Mouse (Mus musculus): Measurements from ENCODE around the gene Spa17. TPM values are rescaled to one million over a fixed set of nuclear protein-coding genes. Genes with fewer than 3 reads are reported as not detected.

Spa17 gene
- polyA plus RNA-seq, 1 experiment from 2014 or later, result 10.7 TPM

DNA sequence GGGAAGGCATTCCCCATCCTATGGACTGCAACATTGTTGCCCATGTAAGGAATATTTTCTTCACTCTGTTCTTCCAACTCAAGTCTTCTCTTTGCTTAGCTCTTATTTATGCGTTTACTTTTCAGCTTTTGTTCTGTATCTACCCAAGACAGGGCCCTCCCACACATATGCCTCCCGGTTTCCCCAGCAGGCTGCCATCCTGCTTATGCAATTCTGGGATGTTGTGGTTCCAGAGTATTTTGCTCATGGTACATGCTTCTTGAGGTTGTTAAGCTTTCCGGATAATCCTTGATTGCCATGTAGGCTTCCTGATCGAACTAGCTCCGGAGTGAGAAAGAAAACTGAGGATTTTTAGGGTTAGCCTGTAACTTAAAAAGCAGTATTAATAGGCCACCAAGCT, 1.7 kb upstream of the Spa17 start:
- no peak overlapping the region for H3K9ac ChIP-seq (replicated peaks; ENCODE audit: low read length)
- no peak for DNase-seq (ENCODE audit: low spot score)
- 76% methylated on average over 5 of the region's 5 CpGs for WGBS
- H3K36me3 ChIP-seq (replicated peaks; ENCODE audit: control insufficient read depth, insufficient read depth, low read depth, low read length), result no peaks in the 10 kb centered on the region
- no peak for ATAC-seq (replicated peaks; ENCODE audit: insufficient number of reproducible peaks, low FRiP score, low TSS enrichment, low read depth)
- no peak overlapping the region for H3K27ac ChIP-seq (replicated peaks; ENCODE audit: low read depth, low read length)
- H3K4me1 ChIP-seq (ENCODE audit: control insufficient read depth, insufficient read depth, low read length), result no peaks in the 10 kb centered on the region
- no peaks in the 10 kb centered on the region for H3K9me3 ChIP-seq (replicated peaks; ENCODE audit: control insufficient read depth, low read length)
- H3K4me3 ChIP-seq (ENCODE audit: low read depth, low read length), result no peak overlapping the region
- no peaks in the 10 kb centered on the region for H3K27me3 ChIP-seq (ENCODE audit: control insufficient read depth, insufficient read depth, low read length)
- no peak overlapping the region for H3K4me2 ChIP-seq (ENCODE audit: low read depth, low read length)

DNA sequence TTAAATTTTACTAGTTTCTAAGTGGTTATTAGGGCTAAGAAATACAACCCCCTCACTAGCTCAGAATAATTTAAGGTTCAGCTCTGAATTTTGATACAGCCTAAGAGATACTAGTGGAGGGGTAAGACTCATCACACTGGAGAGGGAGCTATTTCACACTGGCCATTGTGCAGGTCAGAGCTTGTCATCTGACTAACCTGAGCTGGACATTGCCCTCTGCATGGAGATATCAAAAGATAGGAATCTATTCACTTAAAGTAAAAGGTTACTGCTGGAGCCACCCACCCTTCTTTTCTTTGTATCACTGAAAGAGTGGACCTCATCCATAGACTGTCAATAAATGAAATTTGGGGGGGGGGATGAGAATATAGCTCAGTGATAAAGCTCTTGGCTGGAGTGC, 794 bp upstream of the Spa17 start:
- ATAC-seq (replicated peaks; ENCODE audit: insufficient number of reproducible peaks, low FRiP score, low TSS enrichment, low read depth) (peak; percentile 15; the same call in 1 of the 2 replicates), DNase-seq (ENCODE audit: low spot score) (no peak)
- Histone ChIP-seq H3K4me2 (ENCODE audit: low read depth, low read length) (no peak overlapping the region), H3K4me3 (ENCODE audit: low read depth, low read length) (no peak overlapping the region), H3K36me3 (replicated peaks; ENCODE audit: control insufficient read depth, insufficient read depth, low read depth, low read length) (no peaks in the 10 kb centered on the region), H3K27me3 (ENCODE audit: control insufficient read depth, insufficient read depth, low read length) (no peaks in the 10 kb centered on the region), H3K9me3 (replicated peaks; ENCODE audit: control insufficient read depth, low read length) (no peaks in the 10 kb centered on the region), H3K27ac (replicated peaks; ENCODE audit: low read depth, low read length) (no peak overlapping the region), H3K9ac (replicated peaks; ENCODE audit: low read length) (no peak overlapping the region), H3K4me1 (ENCODE audit: control insufficient read depth, insufficient read depth, low read length) (no peaks in the 10 kb centered on the region)

DNA sequence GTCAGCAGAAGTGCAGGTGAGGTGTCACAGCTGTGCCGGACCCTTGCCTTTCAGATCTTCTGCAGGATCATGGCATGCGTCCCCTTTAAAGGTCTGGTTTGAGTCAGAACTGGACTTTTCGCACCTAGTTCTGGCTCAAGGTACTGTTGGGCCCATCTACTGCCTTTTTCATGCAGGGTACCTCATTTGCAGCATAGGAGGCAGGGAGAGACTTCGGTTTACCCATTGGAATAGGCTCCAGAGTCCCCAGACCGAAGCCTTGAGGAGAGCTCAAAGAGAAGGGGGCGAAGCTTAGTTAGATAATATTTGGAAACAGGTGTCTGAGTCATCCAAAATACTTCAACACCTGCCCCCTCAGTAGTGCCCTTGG, 374 bp upstream of the Spa17 start:
- Histone ChIP-seq H3K4me2 (ENCODE audit: low read depth, low read length) (peak overlapping the region; percentile 48), H3K27ac (replicated peaks; ENCODE audit: low read depth, low read length) (no peak overlapping the region), H3K4me1 (ENCODE audit: control insufficient read depth, insufficient read depth, low read length) (no peaks in the 10 kb centered on the region), H3K27me3 (ENCODE audit: control insufficient read depth, insufficient read depth, low read length) (no peaks in the 10 kb centered on the region), H3K4me3 (ENCODE audit: low read depth, low read length) (peak overlapping the region; percentile 44), H3K36me3 (replicated peaks; ENCODE audit: control insufficient read depth, insufficient read depth, low read depth, low read length) (no peaks in the 10 kb centered on the region), H3K9me3 (replicated peaks; ENCODE audit: control insufficient read depth, low read length) (no peaks in the 10 kb centered on the region), H3K9ac (replicated peaks; ENCODE audit: low read length) (peak overlapping the region; percentile 46)
- ATAC-seq (replicated peaks; ENCODE audit: insufficient number of reproducible peaks, low FRiP score, low TSS enrichment, low read depth), result peak; percentile 53
- 21% methylated on average over 6 of the region's 6 CpGs for WGBS
- no peak for DNase-seq (ENCODE audit: low spot score)

DNA sequence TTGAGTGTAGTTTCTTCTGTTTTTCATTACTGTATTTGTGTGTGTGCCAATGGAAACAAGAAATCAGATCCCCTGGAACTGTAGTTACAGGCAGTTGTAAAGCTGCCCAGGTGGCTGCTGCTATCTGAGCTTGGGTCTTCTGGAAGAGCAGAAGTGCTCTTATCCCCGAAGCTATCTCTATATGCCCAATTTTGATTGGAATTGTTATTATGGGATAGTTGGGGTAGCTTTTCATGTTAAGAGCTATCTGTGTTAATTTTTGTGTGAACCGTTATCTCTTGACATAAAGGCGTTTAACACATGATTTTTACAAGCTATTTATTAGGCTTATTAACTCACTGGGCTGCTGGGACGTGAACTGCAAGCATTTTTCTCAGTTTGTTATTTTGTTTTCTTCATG, 4.0 kb downstream of the Spa17 start:
- Histone ChIP-seq H3K9ac (replicated peaks; ENCODE audit: low read length) (no peak overlapping the region), H3K4me1 (ENCODE audit: control insufficient read depth, insufficient read depth, low read length) (no peaks in the 10 kb centered on the region), H3K27ac (replicated peaks; ENCODE audit: low read depth, low read length) (no peak overlapping the region), H3K4me3 (ENCODE audit: low read depth, low read length) (no peak overlapping the region), H3K27me3 (ENCODE audit: control insufficient read depth, insufficient read depth, low read length) (no peaks in the 10 kb centered on the region), H3K4me2 (ENCODE audit: low read depth, low read length) (no peak overlapping the region), H3K36me3 (replicated peaks; ENCODE audit: control insufficient read depth, insufficient read depth, low read depth, low read length) (no peaks in the 10 kb centered on the region), H3K9me3 (replicated peaks; ENCODE audit: control insufficient read depth, low read length) (no peaks in the 10 kb centered on the region)
- DNase-seq (ENCODE audit: low spot score) (no peak), ATAC-seq (replicated peaks; ENCODE audit: insufficient number of reproducible peaks, low FRiP score, low TSS enrichment, low read depth) (no peak)
- WGBS, result 78% methylated on average over 4 of the region's 4 CpGs

DNA sequence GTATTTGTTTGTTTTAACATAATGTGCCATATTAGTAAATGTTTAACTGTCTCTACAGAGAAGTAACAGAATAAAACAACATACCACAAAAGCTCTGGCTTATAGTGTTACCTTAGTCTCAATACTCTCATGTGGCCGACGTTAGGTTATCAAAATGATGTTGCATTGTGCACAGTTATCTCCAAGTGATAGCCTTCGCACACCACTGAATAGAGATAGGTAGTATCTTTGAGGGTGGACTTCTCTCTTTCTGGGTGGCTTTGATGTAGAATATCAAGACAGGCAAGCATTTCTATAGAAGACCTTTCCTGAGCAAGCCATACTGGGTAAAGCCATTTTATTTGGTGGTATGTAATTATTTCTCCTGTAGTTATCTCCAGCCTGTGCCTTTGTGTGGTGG, 8.4 kb downstream of the Spa17 start:
- H3K9me3 ChIP-seq (replicated peaks; ENCODE audit: control insufficient read depth, low read length), result no peaks in the 10 kb centered on the region
- no peak overlapping the region for H3K4me2 ChIP-seq (ENCODE audit: low read depth, low read length)
- ATAC-seq (replicated peaks; ENCODE audit: insufficient number of reproducible peaks, low FRiP score, low TSS enrichment, low read depth), result no peak
- no peaks in the 10 kb centered on the region for H3K27me3 ChIP-seq (ENCODE audit: control insufficient read depth, insufficient read depth, low read length)
- H3K27ac ChIP-seq (replicated peaks; ENCODE audit: low read depth, low read length), result no peak overlapping the region
- H3K36me3 ChIP-seq (replicated peaks; ENCODE audit: control insufficient read depth, insufficient read depth, low read depth, low read length), result no peaks in the 10 kb centered on the region
- no peak overlapping the region for H3K9ac ChIP-seq (replicated peaks; ENCODE audit: low read length)
- no peak overlapping the region for H3K4me3 ChIP-seq (ENCODE audit: low read depth, low read length)
- H3K4me1 ChIP-seq (ENCODE audit: control insufficient read depth, insufficient read depth, low read length), result no peaks in the 10 kb centered on the region
- DNase-seq (ENCODE audit: low spot score), result no peak
- 91% methylated on average over 3 of the region's 3 CpGs for WGBS

DNA sequence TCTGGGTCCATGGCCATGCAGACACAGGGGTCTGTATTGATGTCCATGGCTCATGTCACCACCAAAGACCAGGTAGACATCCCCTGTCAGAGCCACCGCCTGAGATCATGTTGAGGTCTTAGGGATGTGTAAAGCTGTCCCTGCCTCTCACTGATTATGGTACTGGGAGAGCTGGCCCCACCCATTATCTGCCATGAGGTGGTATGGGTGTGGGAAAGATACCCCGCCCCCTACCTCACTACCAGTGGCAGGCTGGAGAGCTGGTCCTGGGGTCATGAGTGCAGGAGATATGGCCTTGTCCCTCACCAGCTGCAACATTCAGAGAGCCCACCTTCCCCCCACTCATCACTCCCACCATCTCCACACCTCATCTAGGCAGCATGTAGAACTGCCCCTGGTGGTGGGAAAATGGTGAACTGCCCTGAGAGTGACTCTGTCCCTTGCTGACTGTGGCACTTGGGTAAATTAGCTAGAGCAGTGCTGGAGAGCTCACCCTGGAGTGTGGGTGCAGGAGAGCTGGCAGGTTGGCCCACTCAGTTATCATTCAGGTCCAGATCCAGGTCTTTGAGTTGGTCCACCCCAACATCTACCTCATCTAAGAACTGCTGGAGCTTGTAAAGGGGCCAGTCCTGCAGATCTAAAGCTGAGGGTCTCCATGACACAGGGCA, 12.8 kb downstream of the Spa17 start:
- H3K27me3 ChIP-seq (ENCODE audit: control insufficient read depth, insufficient read depth, low read length), result no peaks in the 10 kb centered on the region
- ATAC-seq (replicated peaks; ENCODE audit: insufficient number of reproducible peaks, low FRiP score, low TSS enrichment, low read depth), result no peak
- no peaks in the 10 kb centered on the region for H3K4me1 ChIP-seq (ENCODE audit: control insufficient read depth, insufficient read depth, low read length)
- 91% methylated on average over 2 of the region's 2 CpGs for WGBS
- H3K4me2 ChIP-seq (ENCODE audit: low read depth, low read length), result no peak overlapping the region
- H3K9me3 ChIP-seq (replicated peaks; ENCODE audit: control insufficient read depth, low read length), result no peaks in the 10 kb centered on the region
- DNase-seq (ENCODE audit: low spot score), result no peak
- no peak overlapping the region for H3K4me3 ChIP-seq (ENCODE audit: low read depth, low read length)
- no peak overlapping the region for H3K9ac ChIP-seq (replicated peaks; ENCODE audit: low read length)
- no peak overlapping the region for H3K27ac ChIP-seq (replicated peaks; ENCODE audit: low read depth, low read length)
- H3K36me3 ChIP-seq (replicated peaks; ENCODE audit: control insufficient read depth, insufficient read depth, low read depth, low read length), result no peaks in the 10 kb centered on the region

DNA sequence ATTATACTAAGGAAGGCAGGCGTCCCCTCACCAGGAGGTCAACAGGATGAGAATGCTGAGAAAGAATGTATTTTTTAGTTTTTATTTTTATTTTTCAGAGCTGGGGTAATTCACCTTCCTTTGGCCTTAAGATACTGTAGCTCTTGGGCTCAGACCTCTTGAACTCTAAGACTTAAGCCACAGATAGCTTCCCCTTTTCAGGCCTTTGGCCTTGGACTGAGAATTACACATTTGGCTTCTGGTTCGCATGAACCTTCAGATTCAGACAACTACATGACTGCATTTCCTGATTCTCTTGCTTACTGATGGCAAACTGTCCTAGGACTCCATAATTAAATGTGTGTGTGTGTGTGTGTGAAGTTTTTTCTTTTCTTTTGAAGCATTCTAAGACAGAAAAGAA, 14.9 kb downstream of the Spa17 start:
- WGBS, result 84% methylated on average over 2 of the region's 2 CpGs
- H3K27ac ChIP-seq (replicated peaks; ENCODE audit: low read depth, low read length), result no peak overlapping the region
- ATAC-seq (replicated peaks; ENCODE audit: insufficient number of reproducible peaks, low FRiP score, low TSS enrichment, low read depth) (no peak), DNase-seq (ENCODE audit: low spot score) (no peak)
- no peaks in the 10 kb centered on the region for H3K36me3 ChIP-seq (replicated peaks; ENCODE audit: control insufficient read depth, insufficient read depth, low read depth, low read length)
- H3K27me3 ChIP-seq (ENCODE audit: control insufficient read depth, insufficient read depth, low read length), result no peaks in the 10 kb centered on the region
- no peak overlapping the region for H3K9ac ChIP-seq (replicated peaks; ENCODE audit: low read length)
- no peak overlapping the region for H3K4me3 ChIP-seq (ENCODE audit: low read depth, low read length)
- H3K4me2 ChIP-seq (ENCODE audit: low read depth, low read length), result no peak overlapping the region
- H3K9me3 ChIP-seq (replicated peaks; ENCODE audit: control insufficient read depth, low read length), result no peaks in the 10 kb centered on the region
- H3K4me1 ChIP-seq (ENCODE audit: control insufficient read depth, insufficient read depth, low read length), result no peaks in the 10 kb centered on the region

DNA sequence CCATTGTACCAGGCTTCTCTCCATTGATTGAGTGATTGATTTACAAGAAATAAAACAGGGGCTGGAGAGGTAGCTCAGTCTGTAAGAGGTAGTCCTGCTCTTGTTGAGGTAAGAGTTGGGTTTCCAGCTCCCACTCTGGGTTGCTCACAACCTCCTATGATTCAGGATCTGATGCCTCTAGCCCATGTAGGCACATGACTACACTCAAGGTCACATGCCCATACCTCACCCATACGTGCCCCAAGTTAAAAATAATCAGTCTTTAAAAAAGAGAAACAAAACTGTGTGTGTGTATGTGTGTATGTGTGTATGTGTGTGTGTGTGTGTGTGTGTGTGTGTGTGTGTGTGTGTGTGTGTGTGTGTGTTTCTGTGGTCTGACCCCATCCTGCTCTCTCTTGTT, 18.0 kb downstream of the Spa17 start:
- no peak overlapping the region for H3K9ac ChIP-seq (replicated peaks; ENCODE audit: low read length)
- no peaks in the 10 kb centered on the region for H3K9me3 ChIP-seq (replicated peaks; ENCODE audit: control insufficient read depth, low read length)
- DNase-seq (ENCODE audit: low spot score), result no peak
- no peak for ATAC-seq (replicated peaks; ENCODE audit: insufficient number of reproducible peaks, low FRiP score, low TSS enrichment, low read depth)
- H3K4me1 ChIP-seq (ENCODE audit: control insufficient read depth, insufficient read depth, low read length), result no peaks in the 10 kb centered on the region
- no peaks in the 10 kb centered on the region for H3K27me3 ChIP-seq (ENCODE audit: control insufficient read depth, insufficient read depth, low read length)
- no peak overlapping the region for H3K27ac ChIP-seq (replicated peaks; ENCODE audit: low read depth, low read length)
- WGBS, result 68% methylated on average over 1 of the region's 1 CpGs
- no peaks in the 10 kb centered on the region for H3K36me3 ChIP-seq (replicated peaks; ENCODE audit: control insufficient read depth, insufficient read depth, low read depth, low read length)
- H3K4me2 ChIP-seq (ENCODE audit: low read depth, low read length), result no peak overlapping the region
- H3K4me3 ChIP-seq (ENCODE audit: low read depth, low read length), result no peak overlapping the region

Measured in embryonic facial prominence, embryonic 11.5 days (tissue).